Mouse (Mus musculus): ENCODE results near the gene Myo16. TPM values are rescaled to one million over a fixed set of nuclear protein-coding genes. Genes with fewer than 3 reads are reported as not detected.

The Myo16 gene
- polyA plus RNA-seq, 2 experiments = 0.01 to 0.03 TPM

- no peaks in the 10 kb centered on the region for H3K36me3 ChIP-seq (replicated peaks; ENCODE audit: control insufficient read depth, insufficient read depth, low read depth)
- no peak overlapping the region for H3K4me3 ChIP-seq (ENCODE audit: insufficient read depth in 1 of 2, low read depth in 2 of 2, low read length in 2 of 2)
- no peaks in the 10 kb centered on the region for H3K27me3 ChIP-seq (ENCODE audit: control insufficient read depth, insufficient read depth, low read length)
- H3K9me3 ChIP-seq (ENCODE audit: control insufficient read depth, low read length) = no peaks in the 10 kb centered on the region
- no peak overlapping the region for H3K27ac ChIP-seq
- no peak overlapping the region for H3K4me2 ChIP-seq (ENCODE audit: low read depth)
- ATAC-seq (ENCODE audit: insufficient read depth) = no peak
- no peaks in the 10 kb centered on the region for H3K4me1 ChIP-seq (replicated peaks; ENCODE audit: control insufficient read depth in 2 of 2, insufficient read depth in 2 of 2, low read length in 1 of 2)
- no peak overlapping the region for H3K9ac ChIP-seq (replicated peaks)
- TF ChIP-seq CTCF (IDR thresholded peaks at IDR 0.05; ENCODE audit: low read depth) = no peak
- TF ChIP-seq EP300 (IDR thresholded peaks at IDR 0.05; ENCODE audit: low read depth) = no peak
- WGBS (ENCODE audit: insufficient replicate concordance) = 43% methylated on average over 3 of the region's 3 CpGs
- no peak for DNase-seq (ENCODE audit: low read depth in 3 of 3, low spot score in 3 of 3)
Measured at GRCm38 (mm10) chr8:10442562-10442961, 288.9 kb downstream of the Myo16 start.

DNA sequence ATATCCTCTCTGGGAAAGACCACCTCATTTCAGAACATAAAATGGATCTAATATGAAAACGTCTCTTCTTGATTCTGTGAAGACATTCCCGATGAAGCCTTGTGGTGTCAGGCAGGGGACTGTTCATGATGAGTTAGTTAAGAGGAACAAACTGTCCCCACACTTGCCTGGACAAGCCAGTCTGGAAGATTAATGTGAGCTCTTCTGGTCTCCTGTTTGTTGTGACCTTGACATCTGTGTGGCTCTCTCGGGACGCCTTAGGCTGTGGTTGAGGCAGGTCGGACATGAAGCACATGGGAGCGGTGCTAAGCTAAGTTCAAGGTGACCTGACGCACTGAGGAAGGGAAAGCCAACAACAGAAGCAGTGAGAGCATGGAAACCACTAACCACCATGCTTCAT, 291.3 kb downstream of the Myo16 start:
- Histone ChIP-seq H3K4me3 (ENCODE audit: insufficient read depth in 1 of 2, low read depth in 2 of 2, low read length in 2 of 2) (no peak overlapping the region), H3K4me1 (replicated peaks; ENCODE audit: control insufficient read depth in 2 of 2, insufficient read depth in 2 of 2, low read length in 1 of 2) (no peaks in the 10 kb centered on the region), H3K36me3 (replicated peaks; ENCODE audit: control insufficient read depth, insufficient read depth, low read depth) (no peaks in the 10 kb centered on the region), H3K27ac (no peak overlapping the region), H3K9ac (replicated peaks) (no peak overlapping the region), H3K27me3 (ENCODE audit: control insufficient read depth, insufficient read depth, low read length) (no peaks in the 10 kb centered on the region), H3K4me2 (ENCODE audit: low read depth) (no peak overlapping the region), H3K9me3 (ENCODE audit: control insufficient read depth, low read length) (no peaks in the 10 kb centered on the region)
- 66% methylated on average over 7 of the region's 7 CpGs for WGBS (ENCODE audit: insufficient replicate concordance)
- TF ChIP-seq CTCF (IDR thresholded peaks at IDR 0.05; ENCODE audit: low read depth) = no peak
- TF ChIP-seq EP300 (IDR thresholded peaks at IDR 0.05; ENCODE audit: low read depth) = no peak
- ATAC-seq (ENCODE audit: insufficient read depth) (no peak), DNase-seq (ENCODE audit: low read depth in 3 of 3, low spot score in 3 of 3) (no peak)

DNA sequence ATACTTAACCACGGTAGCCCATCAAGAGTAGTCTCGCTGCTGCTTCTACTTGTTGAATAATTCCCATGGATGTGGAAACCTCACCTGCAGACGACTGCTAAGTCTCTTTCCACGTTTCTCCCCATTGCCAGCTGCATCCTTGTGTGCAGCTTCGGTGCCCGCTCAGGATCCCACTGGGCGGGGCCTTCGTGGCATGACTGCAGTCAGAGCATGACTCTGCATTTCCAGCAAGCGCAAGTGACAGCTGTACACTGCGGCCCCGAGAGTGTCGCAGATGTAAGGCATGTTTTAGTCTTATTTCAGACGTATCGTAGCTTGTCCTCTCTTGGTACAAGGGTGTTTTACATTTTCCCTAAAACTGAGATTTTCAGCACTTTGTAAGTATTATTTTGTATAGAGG, 294.8 kb downstream of the Myo16 start:
- ATAC-seq (ENCODE audit: insufficient read depth) = no peak
- H3K9ac ChIP-seq (replicated peaks) = no peak overlapping the region
- no peak for DNase-seq (ENCODE audit: low read depth in 3 of 3, low spot score in 3 of 3)

DNA sequence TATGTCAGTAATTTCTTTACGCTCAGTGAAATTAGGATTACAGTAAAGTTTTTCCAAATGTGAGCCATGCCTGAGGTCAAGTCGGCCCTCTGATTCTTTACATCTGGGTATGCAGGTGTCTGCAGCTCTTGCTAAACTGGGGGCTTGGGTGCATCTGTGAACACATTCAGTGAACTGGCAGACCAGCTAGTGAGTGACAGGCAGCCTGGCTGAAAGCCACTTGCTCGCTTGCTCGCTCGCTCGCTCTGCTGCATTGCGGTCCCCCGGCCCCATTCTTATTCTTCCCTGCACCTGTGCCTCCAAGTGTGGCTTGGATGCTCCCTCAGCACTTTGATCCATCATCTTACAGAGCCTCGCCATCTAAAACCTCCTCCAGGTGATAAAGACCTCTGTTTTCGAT, 299.3 kb downstream of the Myo16 start:
- H3K36me3 ChIP-seq (replicated peaks; ENCODE audit: control insufficient read depth, insufficient read depth, low read depth) = no peaks in the 10 kb centered on the region
- no peaks in the 10 kb centered on the region for H3K9me3 ChIP-seq (ENCODE audit: control insufficient read depth, low read length)
- no peaks in the 10 kb centered on the region for H3K4me1 ChIP-seq (replicated peaks; ENCODE audit: control insufficient read depth in 2 of 2, insufficient read depth in 2 of 2, low read length in 1 of 2)
- DNase-seq (ENCODE audit: low read depth in 3 of 3, low spot score in 3 of 3) (no peak), ATAC-seq (ENCODE audit: insufficient read depth) (no peak)
- H3K4me3 ChIP-seq (ENCODE audit: insufficient read depth in 1 of 2, low read depth in 2 of 2, low read length in 2 of 2) = no peak overlapping the region
- H3K27ac ChIP-seq = no peak overlapping the region
- no peak overlapping the region for H3K9ac ChIP-seq (replicated peaks)
- 74% methylated on average over 10 of the region's 10 CpGs for WGBS (ENCODE audit: insufficient replicate concordance)
- H3K4me2 ChIP-seq (ENCODE audit: low read depth) = no peak overlapping the region
- no peaks in the 10 kb centered on the region for H3K27me3 ChIP-seq (ENCODE audit: control insufficient read depth, insufficient read depth, low read length)
- TF ChIP-seq EP300 (IDR thresholded peaks at IDR 0.05; ENCODE audit: low read depth) = no peak
- no peak for TF ChIP-seq CTCF (IDR thresholded peaks at IDR 0.05; ENCODE audit: low read depth)

More for the DNA sequence above, 294.8 kb downstream of the Myo16 start:
- no peak overlapping the region for H3K27ac ChIP-seq
- no peak for TF ChIP-seq CTCF (IDR thresholded peaks at IDR 0.05; ENCODE audit: low read depth)
- no peak for TF ChIP-seq EP300 (IDR thresholded peaks at IDR 0.05; ENCODE audit: low read depth)
- no peak overlapping the region for H3K4me2 ChIP-seq (ENCODE audit: low read depth)
- no peaks in the 10 kb centered on the region for H3K27me3 ChIP-seq (ENCODE audit: control insufficient read depth, insufficient read depth, low read length)
- no peaks in the 10 kb centered on the region for H3K4me1 ChIP-seq (replicated peaks; ENCODE audit: control insufficient read depth in 2 of 2, insufficient read depth in 2 of 2, low read length in 1 of 2)
- no peaks in the 10 kb centered on the region for H3K9me3 ChIP-seq (ENCODE audit: control insufficient read depth, low read length)
- no peak overlapping the region for H3K4me3 ChIP-seq (ENCODE audit: insufficient read depth in 1 of 2, low read depth in 2 of 2, low read length in 2 of 2)
- H3K36me3 ChIP-seq (replicated peaks; ENCODE audit: control insufficient read depth, insufficient read depth, low read depth) = no peaks in the 10 kb centered on the region
- 51% methylated on average over 14 of the region's 14 CpGs for WGBS (ENCODE audit: insufficient replicate concordance)

GRCm38 (mm10) chr8:10458151-10458649, 304.5 kb downstream of the Myo16 start:
- WGBS (ENCODE audit: insufficient replicate concordance) = 55% methylated on average over 9 of the region's 9 CpGs
- Histone ChIP-seq H3K9ac (replicated peaks) (no peak overlapping the region), H3K4me3 (ENCODE audit: insufficient read depth in 1 of 2, low read depth in 2 of 2, low read length in 2 of 2) (no peak overlapping the region), H3K27me3 (ENCODE audit: control insufficient read depth, insufficient read depth, low read length) (no peaks in the 10 kb centered on the region), H3K4me2 (ENCODE audit: low read depth) (no peak overlapping the region), H3K9me3 (ENCODE audit: control insufficient read depth, low read length) (no peaks in the 10 kb centered on the region), H3K4me1 (replicated peaks; ENCODE audit: control insufficient read depth in 2 of 2, insufficient read depth in 2 of 2, low read length in 1 of 2) (no peaks in the 10 kb centered on the region), H3K36me3 (replicated peaks; ENCODE audit: control insufficient read depth, insufficient read depth, low read depth) (no peaks in the 10 kb centered on the region), H3K27ac (no peak overlapping the region)
- TF ChIP-seq CTCF (IDR thresholded peaks at IDR 0.05; ENCODE audit: low read depth) (no peak), EP300 (IDR thresholded peaks at IDR 0.05; ENCODE audit: low read depth) (no peak)
- no peak for DNase-seq (ENCODE audit: low read depth in 3 of 3, low spot score in 3 of 3)
- no peak for ATAC-seq (ENCODE audit: insufficient read depth)
